Mouse (Mus musculus) large intestine, adult 2 months (tissue): ENCODE measurements around the gene Fgfr2. TPM values are rescaled to one million over a fixed set of nuclear protein-coding genes. Genes with fewer than 3 reads are reported as not detected.

Experiments
- DNase-seq: peaks from one replicate; pipeline ENCODE4 v3.0.0-alpha.2; 2012; ENCODE audit warnings: low read depth, low spot score
- WGBS: fragments of 180-500 bp; shearing (Covaris S2); methylation state at CpG from one replicate; pipeline ENCODE4 v1.1.7; 2018; 5-methylcytosine and 5-hydroxymethylcytosine counted together
- polyA plus RNA-seq: library from polyadenylated mRNA; depleted of rRNA; stranded (reverse); fragments of >200 nt; gene quantifications from 2 replicates; pipeline ENCODE4 v1.2.3, GENCODE M21; 2012

Gene Fgfr2
- polyA plus RNA-seq, 1 experiment, result 35.0 TPM

- WGBS, result 61% methylated on average over 4 of the region's 4 CpGs
- no peak for DNase-seq
Measured at GRCm38 (mm10) chr7:131605481-131605880, 1517.7 kb downstream of the Fgfr2 start.

- DNase-seq, result no peak
- WGBS, result 89% methylated on average over 10 of the region's 10 CpGs
Measured at GRCm38 (mm10) chr7:131604946-131605345, 1518.2 kb downstream of the Fgfr2 start.

GRCm38 (mm10) chr7:131603186-131603585, 1520.0 kb downstream of the Fgfr2 start:
- no peak for DNase-seq
- 15% methylated on average over 11 of the region's 11 CpGs for WGBS

GRCm38 (mm10) chr7:131602106-131602505, 1521.0 kb downstream of the Fgfr2 start:
- no peak for DNase-seq
- WGBS, result 86% methylated on average over 7 of the region's 7 CpGs

GRCm38 (mm10) chr7:131598483-131598824, 1524.7 kb downstream of the Fgfr2 start:
- 3% methylated on average over 5 of the region's 5 CpGs for WGBS
- no peak for DNase-seq

GRCm38 (mm10) chr7:131597779-131598482, 1525.2 kb downstream of the Fgfr2 start:
- WGBS, result 21% methylated on average over 12 of the region's 12 CpGs
- DNase-seq, result no peak

- 87% methylated on average over 5 of the region's 5 CpGs for WGBS
- no peak for DNase-seq
Measured at GRCm38 (mm10) chr7:131585551-131585950, 1537.6 kb downstream of the Fgfr2 start.

- DNase-seq, result no peak
- 42% methylated on average over 9 of the region's 9 CpGs for WGBS
Measured at GRCm38 (mm10) chr7:131582178-131582577, 1541.0 kb downstream of the Fgfr2 start.

GRCm38 (mm10) chr7:131575246-131575645, 1547.9 kb downstream of the Fgfr2 start:
- 78% methylated on average over 6 of the region's 6 CpGs for WGBS
- no peak for DNase-seq

- under 1% methylated on average over 14 of the region's 14 CpGs for WGBS
- no peak for DNase-seq
Measured at GRCm38 (mm10) chr7:131560697-131561042, 1562.5 kb downstream of the Fgfr2 start.

- peak; percentile 83 for DNase-seq
- WGBS, result under 1% methylated on average over 47 of the region's 51 CpGs
Measured at GRCm38 (mm10) chr7:131559986-131560696, 1563.0 kb downstream of the Fgfr2 start, which contains the start of gene Bub3. TSS of gene Bub3 (plus strand) at chr7:131560222.

- DNase-seq, result no peak
- 42% methylated on average over 2 of the region's 2 CpGs for WGBS
Measured at GRCm38 (mm10) chr7:131557751-131558150, 1565.4 kb downstream of the Fgfr2 start.

GRCm38 (mm10) chr7:131556541-131557271, 1566.4 kb downstream of the Fgfr2 start:
- WGBS, result 4% methylated on average over 37 of the region's 37 CpGs
- DNase-seq, result no peak

GRCm38 (mm10) chr7:131556116-131556515, 1567.0 kb downstream of the Fgfr2 start:
- no peak for DNase-seq
- 6% methylated on average over 9 of the region's 9 CpGs for WGBS

- 2% methylated on average over 68 of the region's 68 CpGs for WGBS
- DNase-seq, result no peak
Measured at GRCm38 (mm10) chr7:131555301-131556081, 1567.7 kb downstream of the Fgfr2 start.

- no peak for DNase-seq
- 3% methylated on average over 45 of the region's 45 CpGs for WGBS
Measured at GRCm38 (mm10) chr7:131554341-131555180, 1568.6 kb downstream of the Fgfr2 start.

GRCm38 (mm10) chr7:131553771-131554175, 1569.4 kb downstream of the Fgfr2 start:
- DNase-seq, result no peak
- under 1% methylated on average over 39 of the region's 39 CpGs for WGBS

- WGBS, result 4% methylated on average over 5 of the region's 5 CpGs
- DNase-seq, result no peak
Measured at GRCm38 (mm10) chr7:131552781-131553180, 1570.4 kb downstream of the Fgfr2 start.
